Mouse (Mus musculus) liver, embryonic 14.5 days (tissue): ENCODE data around the gene Khdc1c.

Experiments used
- CTCF ChIP-seq: IDR thresholded peaks from 2 replicates; pipeline ENCODE4 v1.5.1; 2016; ENCODE audit warnings: antibody characterized with exemption, low read depth, control low read depth
- EP300 ChIP-seq: IDR thresholded peaks from 2 replicates; pipeline ENCODE4 v1.6.1; 2016; ENCODE audit warnings: antibody characterized with exemption, low read depth

DNA sequence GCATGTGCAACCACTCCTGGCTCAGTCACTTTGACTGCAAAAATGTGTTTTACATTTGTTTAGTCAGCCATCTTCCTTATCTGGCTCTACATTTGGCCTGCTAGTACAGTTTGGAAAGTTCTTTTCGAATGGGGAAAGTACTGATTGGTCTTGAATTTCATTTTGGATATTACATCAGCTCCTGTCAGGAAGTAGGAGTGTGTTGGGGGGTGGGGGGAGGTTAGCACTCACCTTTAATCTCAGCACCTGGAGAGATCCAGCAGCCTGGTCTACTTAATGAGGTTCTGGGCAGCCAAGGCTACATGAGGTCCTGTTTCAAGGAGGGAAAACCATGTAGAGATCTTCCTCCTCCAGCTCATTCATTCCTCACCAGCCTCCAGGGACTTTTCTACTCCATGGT lies 15.1 kb downstream of the Khdc1c start, which contains the start of gene Khdc1b:
- no peak for TF ChIP-seq CTCF
- no peak for TF ChIP-seq EP300
